Mouse (Mus musculus) stomach, embryonic 15.5 days (tissue): ENCODE results near the gene Xkrx. TPM values are rescaled to one million over a fixed set of nuclear protein-coding genes. Genes with fewer than 3 reads are reported as not detected.
"Not testable (repeated sequence)": the region's sequence is repeated elsewhere in the genome, so short reads cannot be mapped to it uniquely, and the experiment has no call there.

Experiments used
- ATAC-seq: fragments of 200-750 bp; cut with Nextera tagmentation; 2 replicates; pipeline ENCODE4 v1.8.0; 2017; ENCODE audit warnings: low read depth, moderate number of reproducible peaks, moderate TSS enrichment; ENCODE audit not compliant: insufficient read depth, low FRiP score
- H3K27ac ChIP-seq: fragments of 300-500 bp; sonication (generic); 2 replicates; pipeline ENCODE4 v1.5.1; 2015; ENCODE audit warnings: mild to moderate bottlenecking, inconsistent platforms
- H3K27me3 ChIP-seq: fragments of 300-500 bp; sonication (generic); replicated peaks from 2 replicates; pipeline ENCODE4 v1.6.1; 2015; ENCODE audit warnings: inconsistent platforms
- H3K36me3 ChIP-seq: fragments of 300-500 bp; sonication (generic); 2 replicates; pipeline ENCODE4 v1.6.1; 2015; ENCODE audit warnings: inconsistent platforms
- H3K4me1 ChIP-seq: fragments of 300-500 bp; sonication (generic); 2 replicates; pipeline ENCODE4 v1.6.1; 2015; ENCODE audit warnings: inconsistent platforms
- H3K4me2 ChIP-seq: fragments of 300-500 bp; sonication (generic); 2 replicates; pipeline ENCODE4 v1.6.1; 2015; ENCODE audit warnings: mild to moderate bottlenecking, inconsistent platforms
- H3K4me3 ChIP-seq: fragments of 300-500 bp; sonication (generic); replicated peaks from 2 replicates; pipeline ENCODE4 v1.5.1; 2015; ENCODE audit warnings: inconsistent platforms
- H3K9ac ChIP-seq: fragments of 300-500 bp; sonication (generic); 2 replicates; pipeline ENCODE4 v1.6.1; 2015; ENCODE audit warnings: inconsistent platforms
- H3K9me3 ChIP-seq: fragments of 300-500 bp; sonication (generic); 2 replicates; pipeline ENCODE4 v1.6.1; 2016; ENCODE audit warnings: inconsistent platforms
- WGBS: fragments of 180-500 bp; shearing (Covaris S2); methylation state at CpG from one replicate; pipeline ENCODE4 v1.1.7; 2015; 5-methylcytosine and 5-hydroxymethylcytosine counted together
- polyA plus RNA-seq: library from polyadenylated mRNA; unstranded; fragments of >200 nt; fragmentation: Nextera tagmentation; extraction: Ambion mirVana; gene quantifications from 2 replicates; pipeline ENCODE4 v1.2.1, GENCODE M21; 2015

Xkrx gene
- polyA plus RNA-seq: 0.05 and 0.22 TPM in 2 replicates

GRCm38 (mm10) chrX:134162043-134162720 is at the start of gene Xkrx:
TSS of gene Xkrx (minus strand) at chrX:134162076.
- no peaks in the 10 kb centered on the region for H3K27me3 ChIP-seq
- no peaks in the 10 kb centered on the region for H3K9me3 ChIP-seq
- H3K36me3 ChIP-seq: no peaks in the 10 kb centered on the region
- H3K4me3 ChIP-seq: 0 out of 2 replicates have a peak within 1 kb of the TSS, but pooled peaks have one; percentile 12
- H3K9ac ChIP-seq: no peak within 1 kb of the TSS
- 29% methylated on average over 16 of the region's 16 CpGs for WGBS
- no peak within 1 kb of the TSS for H3K27ac ChIP-seq
- peak within 1 kb of the TSS; percentile 48 for H3K4me2 ChIP-seq
- no peak for ATAC-seq
- H3K4me1 ChIP-seq: no peaks in the 10 kb centered on the region

- Histone ChIP-seq H3K36me3 (no peaks in the 10 kb centered on the region), H3K27me3 (no peaks in the 10 kb centered on the region), H3K9me3 (no peaks in the 10 kb centered on the region), H3K4me2 (no peak overlapping the region), H3K4me1 (no peaks in the 10 kb centered on the region), H3K27ac (no peak overlapping the region), H3K4me3 (no peak overlapping the region), H3K9ac (no peak overlapping the region)
- WGBS: 86% methylated on average over 7 of the region's 7 CpGs
- no peak for ATAC-seq
These were observed 49.3 kb upstream of the Xkrx start for GRCm38 (mm10) chrX:134211151-134211642.

- H3K27me3 ChIP-seq: no peaks in the 10 kb centered on the region
- H3K9ac ChIP-seq: no peak overlapping the region
- no peaks in the 10 kb centered on the region for H3K4me1 ChIP-seq
- no peak for ATAC-seq
- H3K4me3 ChIP-seq: no peak overlapping the region
- H3K36me3 ChIP-seq: no peaks in the 10 kb centered on the region
- 75% methylated on average over 2 of the region's 2 CpGs for WGBS
- no peak overlapping the region for H3K27ac ChIP-seq
- no peaks in the 10 kb centered on the region for H3K9me3 ChIP-seq
- H3K4me2 ChIP-seq: no peak overlapping the region
These were observed 46.6 kb upstream of the Xkrx start for GRCm38 (mm10) chrX:134208491-134208890.

GRCm38 (mm10) chrX:134187201-134187600 is 25.3 kb upstream of the Xkrx start, which contains the start of gene Arl13a:
TSS of gene Arl13a (plus strand) at chrX:134187501.
- H3K4me1 ChIP-seq, H3K27me3 ChIP-seq, H3K4me3 ChIP-seq, H3K9me3 ChIP-seq, H3K27ac ChIP-seq, H3K4me2 ChIP-seq, H3K9ac ChIP-seq, H3K36me3 ChIP-seq, ATAC-seq: not testable (repeated sequence)
- 91% methylated on average over 9 of the region's 9 CpGs for WGBS

- H3K27me3 ChIP-seq: no peaks in the 10 kb centered on the region
- no peak overlapping the region for H3K4me2 ChIP-seq
- no peaks in the 10 kb centered on the region for H3K36me3 ChIP-seq
- no peak for ATAC-seq
- H3K4me1 ChIP-seq: no peaks in the 10 kb centered on the region
- no peak overlapping the region for H3K9ac ChIP-seq
- H3K9me3 ChIP-seq: no peaks in the 10 kb centered on the region
- no peak overlapping the region for H3K4me3 ChIP-seq
- 96% methylated on average over 1 of the region's 1 CpGs for WGBS
- no peak overlapping the region for H3K27ac ChIP-seq
These were observed 12.8 kb upstream of the Xkrx start for GRCm38 (mm10) chrX:134174699-134175098.

GRCm38 (mm10) chrX:134170584-134170983 is 8.7 kb upstream of the Xkrx start:
- 77% methylated on average over 1 of the region's 1 CpGs for WGBS
- Histone ChIP-seq H3K4me2 (no peak overlapping the region), H3K36me3 (no peaks in the 10 kb centered on the region), H3K4me1 (no peaks in the 10 kb centered on the region), H3K27me3 (no peaks in the 10 kb centered on the region), H3K9ac (no peak overlapping the region), H3K27ac (no peak overlapping the region), H3K9me3 (no peaks in the 10 kb centered on the region), H3K4me3 (no peak overlapping the region)
- ATAC-seq: no peak

GRCm38 (mm10) chrX:134163484-134163883 is 1.6 kb upstream of the Xkrx start:
- no peaks in the 10 kb centered on the region for H3K9me3 ChIP-seq
- H3K4me2 ChIP-seq: no peak overlapping the region
- no peak for ATAC-seq
- H3K4me1 ChIP-seq: no peaks in the 10 kb centered on the region
- 74% methylated on average over 4 of the region's 4 CpGs for WGBS
- no peaks in the 10 kb centered on the region for H3K27me3 ChIP-seq
- no peak overlapping the region for H3K27ac ChIP-seq
- no peak overlapping the region for H3K4me3 ChIP-seq
- no peak overlapping the region for H3K9ac ChIP-seq
- no peaks in the 10 kb centered on the region for H3K36me3 ChIP-seq

GRCm38 (mm10) chrX:134162826-134163225 is 950 bp upstream of the Xkrx start:
- 24% methylated on average over 11 of the region's 11 CpGs for WGBS
- H3K27ac ChIP-seq: no peak overlapping the region
- ATAC-seq: no peak
- peak overlapping the region; percentile 48 for H3K4me2 ChIP-seq
- H3K4me3 ChIP-seq: 0 out of 2 replicates have a peak overlapping the region, but pooled peaks have one; percentile 12
- no peaks in the 10 kb centered on the region for H3K27me3 ChIP-seq
- no peaks in the 10 kb centered on the region for H3K4me1 ChIP-seq
- no peaks in the 10 kb centered on the region for H3K36me3 ChIP-seq
- H3K9me3 ChIP-seq: no peaks in the 10 kb centered on the region
- no peak overlapping the region for H3K9ac ChIP-seq

GRCm38 (mm10) chrX:134160442-134160841 is 1.4 kb downstream of the Xkrx start:
- no peaks in the 10 kb centered on the region for H3K27me3 ChIP-seq
- no peaks in the 10 kb centered on the region for H3K4me1 ChIP-seq
- H3K36me3 ChIP-seq: no peaks in the 10 kb centered on the region
- 89% methylated on average over 2 of the region's 2 CpGs for WGBS
- H3K9me3 ChIP-seq: no peaks in the 10 kb centered on the region
- no peak overlapping the region for H3K4me2 ChIP-seq
- no peak overlapping the region for H3K27ac ChIP-seq
- ATAC-seq: no peak
- no peak overlapping the region for H3K9ac ChIP-seq
- no peak overlapping the region for H3K4me3 ChIP-seq

GRCm38 (mm10) chrX:134158151-134158550 is 3.7 kb downstream of the Xkrx start:
- 49% methylated on average over 7 of the region's 7 CpGs for WGBS
- no peaks in the 10 kb centered on the region for H3K36me3 ChIP-seq
- H3K27ac ChIP-seq: no peak overlapping the region
- H3K4me1 ChIP-seq: no peaks in the 10 kb centered on the region
- H3K4me3 ChIP-seq: no peak overlapping the region
- no peak for ATAC-seq
- H3K4me2 ChIP-seq: no peak overlapping the region
- H3K9ac ChIP-seq: no peak overlapping the region
- H3K27me3 ChIP-seq: no peaks in the 10 kb centered on the region
- no peaks in the 10 kb centered on the region for H3K9me3 ChIP-seq

GRCm38 (mm10) chrX:134141986-134142385 is 19.9 kb downstream of the Xkrx start:
- Histone ChIP-seq H3K9me3 (no peaks in the 10 kb centered on the region), H3K4me3 (no peak overlapping the region), H3K27ac (no peak overlapping the region), H3K27me3 (no peaks in the 10 kb centered on the region), H3K9ac (no peak overlapping the region), H3K36me3 (no peaks in the 10 kb centered on the region), H3K4me2 (no peak overlapping the region), H3K4me1 (no peaks in the 10 kb centered on the region)
- ATAC-seq: no peak
- WGBS: 72% methylated on average over 4 of the region's 4 CpGs

- WGBS: 79% methylated on average over 1 of the region's 1 CpGs
- no peak for ATAC-seq
- H3K27me3 ChIP-seq: no peaks in the 10 kb centered on the region
- no peaks in the 10 kb centered on the region for H3K4me1 ChIP-seq
- H3K36me3 ChIP-seq: no peaks in the 10 kb centered on the region
- H3K9me3 ChIP-seq: no peaks in the 10 kb centered on the region
- no peak overlapping the region for H3K9ac ChIP-seq
- no peak overlapping the region for H3K4me3 ChIP-seq
- H3K27ac ChIP-seq: no peak overlapping the region
- H3K4me2 ChIP-seq: no peak overlapping the region
These were observed 20.3 kb downstream of the Xkrx start for GRCm38 (mm10) chrX:134141551-134141950.
